Mouse (Mus musculus) lung, postnatal 4 days (tissue): Measurements from ENCODE around the gene Aldoc.

Experiments
- DNase-seq, 2 experiments: peaks; one replicate each; pipeline ENCODE4 v3.0.0; 2021

Aldoc gene

GRCm38 (mm10) chr11:78333992-78334391 is 11.2 kb downstream of the Aldoc start:
- no peak for DNase-seq

- DNase-seq, result no peak
Measured at GRCm38 (mm10) chr11:78337040-78337439, 14.3 kb downstream of the Aldoc start.

GRCm38 (mm10) chr11:78341702-78342101 is 18.9 kb downstream of the Aldoc start:
- no peak for DNase-seq

- peak; percentile 88 to 89 for DNase-seq
Measured at GRCm38 (mm10) chr11:78343381-78344327, 20.9 kb downstream of the Aldoc start, which contains the start of gene Unc119. Gene Unc119, plus strand, starts transcription at chr11:78343482.

GRCm38 (mm10) chr11:78344328-78344889 is 21.6 kb downstream of the Aldoc start:
- DNase-seq, result no peak

- DNase-seq, result peak; percentile 70 to 82
Measured at GRCm38 (mm10) chr11:78344890-78345715, 22.3 kb downstream of the Aldoc start.

GRCm38 (mm10) chr11:78345801-78346200 is 23.0 kb downstream of the Aldoc start:
- peak; percentile 61 to 68 for DNase-seq

- DNase-seq, result peak in 1 of 2 experiments; percentile 23
Measured at GRCm38 (mm10) chr11:78346326-78347069, 23.7 kb downstream of the Aldoc start.

- DNase-seq, result peak; percentile 21 to 77
Measured at GRCm38 (mm10) chr11:78347070-78347754, 24.4 kb downstream of the Aldoc start.

- DNase-seq, result peak; percentile 74 to 81
Measured at GRCm38 (mm10) chr11:78347908-78348307, 25.1 kb downstream of the Aldoc start.

- DNase-seq, result no peak
Measured at GRCm38 (mm10) chr11:78348474-78348873, 25.7 kb downstream of the Aldoc start.

GRCm38 (mm10) chr11:78349441-78350358 is 26.9 kb downstream of the Aldoc start:
- no peak for DNase-seq

GRCm38 (mm10) chr11:78353081-78353480 is 30.3 kb downstream of the Aldoc start:
- peak in 1 of 2 experiments; percentile 47 for DNase-seq

- no peak for DNase-seq
Measured at GRCm38 (mm10) chr11:78354905-78355304, 32.1 kb downstream of the Aldoc start.

GRCm38 (mm10) chr11:78355471-78356238 is 32.9 kb downstream of the Aldoc start:
- DNase-seq, result peak; percentile 47 to 73

- DNase-seq, result peak; percentile 44 to 54
Measured at GRCm38 (mm10) chr11:78358330-78359007, 35.7 kb downstream of the Aldoc start.

GRCm38 (mm10) chr11:78360125-78360788 is 37.5 kb downstream of the Aldoc start:
- peak; percentile 73 to 85 for DNase-seq

- no peak for DNase-seq
Measured at GRCm38 (mm10) chr11:78360789-78361131, 38.0 kb downstream of the Aldoc start.
